Mouse (Mus musculus) myocyte (in vitro differentiated cells): ENCODE measurements around the gene Grb14. TPM values are rescaled to one million over a fixed set of nuclear protein-coding genes. Genes with fewer than 3 reads are reported as not detected.

Experiments used
- H3K27me3 ChIP-seq: one replicate; pipeline ENCODE4 v1.6.1; 2011; ENCODE audit not compliant: control insufficient read depth, insufficient read depth, insufficient read length
- H3K36me3 ChIP-seq: one replicate; pipeline ENCODE4 v1.6.1; 2011; ENCODE audit not compliant: control insufficient read depth, insufficient read depth
- H3K4me2 ChIP-seq: one replicate; pipeline ENCODE4 v1.6.1; 2011; ENCODE audit warnings: low read depth, control low read depth
- H3K4me3 ChIP-seq: one replicate; pipeline ENCODE4 v1.5.1; 2011; ENCODE audit warnings: mild to moderate bottlenecking, control low read depth, moderate library complexity
- H3K79me2 ChIP-seq: one replicate; pipeline ENCODE4 v1.6.1; 2011; ENCODE audit not compliant: control insufficient read depth, insufficient read depth
- H3ac ChIP-seq: one replicate; pipeline ENCODE4 v1.6.1; 2011; ENCODE audit not compliant: control insufficient read depth, insufficient read length
- CEBPB ChIP-seq: IDR thresholded peaks from 2 replicates; pipeline ENCODE4 v1.6.1; 2011; ENCODE audit warnings: mild to moderate bottlenecking, moderate library complexity; ENCODE audit not compliant: poor library complexity, insufficient read depth, severe bottlenecking
- E2F4 ChIP-seq: IDR thresholded peaks from one replicate; pipeline ENCODE4 v1.6.1; 2011; ENCODE audit warnings: mild to moderate bottlenecking, control low read depth, moderate library complexity; ENCODE audit not compliant: insufficient read depth
- MAX ChIP-seq: IDR thresholded peaks from one replicate; pipeline ENCODE4 v1.6.1; 2011; ENCODE audit warnings: low read depth, mild to moderate bottlenecking, control low read depth
- MYOD1 ChIP-seq, 3 experiments: IDR thresholded peaks; one replicate each; pipeline ENCODE4 v1.6.1; 2011; ENCODE audit warnings: control low read depth in 2 of 3, low read depth in 2 of 3, mild to moderate bottlenecking in 2 of 3, moderate library complexity in 1 of 3; ENCODE audit not compliant: insufficient read length in 2 of 3, control insufficient read depth in 1 of 3
- MYOG ChIP-seq, 3 experiments: IDR thresholded peaks; one replicate each; pipeline ENCODE4 v1.6.1; 2011; ENCODE audit warnings: control low read depth in 2 of 3, low read depth in 2 of 3, mild to moderate bottlenecking in 2 of 3; ENCODE audit not compliant: insufficient read length in 2 of 3, control insufficient read depth in 1 of 3, insufficient read depth in 1 of 3
- POLR2A ChIP-seq: IDR thresholded peaks from one replicate; pipeline ENCODE4 v1.6.1; 2011; ENCODE audit warnings: low read depth, mild to moderate bottlenecking, control low read depth, moderate library complexity; ENCODE audit not compliant: insufficient read length
- POLR2AphosphoS2 ChIP-seq: IDR thresholded peaks from one replicate; pipeline ENCODE4 v1.6.1; 2011; ENCODE audit warnings: low read depth, control low read depth; ENCODE audit not compliant: insufficient read length
- REST ChIP-seq: IDR thresholded peaks from one replicate; pipeline ENCODE4 v1.6.1; 2011; ENCODE audit warnings: mild to moderate bottlenecking, control low read depth, moderate library complexity; ENCODE audit not compliant: insufficient read depth, insufficient read length
- SRF ChIP-seq: IDR thresholded peaks from one replicate; pipeline ENCODE4 v1.6.1; 2011; ENCODE audit warnings: low read depth; ENCODE audit not compliant: control insufficient read depth, insufficient read length
- TCF12 ChIP-seq: IDR thresholded peaks from one replicate; pipeline ENCODE4 v1.6.1; 2011; ENCODE audit warnings: mild to moderate bottlenecking, control low read depth; ENCODE audit not compliant: poor library complexity, insufficient read depth, severe bottlenecking
- TCF3 ChIP-seq: IDR thresholded peaks from one replicate; pipeline ENCODE4 v1.6.1; 2011; ENCODE audit warnings: low read depth, control low read depth; ENCODE audit not compliant: insufficient read length
- USF1 ChIP-seq: IDR thresholded peaks from one replicate; pipeline ENCODE4 v1.6.1; 2011; ENCODE audit warnings: low read depth, mild to moderate bottlenecking, control low read depth, moderate library complexity
- polyA plus RNA-seq: library from polyadenylated mRNA; unstranded; fragments of >200 nt; fragmentation: generic; extraction: Trizol; gene quantifications from one replicate; pipeline ENCODE4 v1.2.1, GENCODE M21; 2012; ENCODE audit warnings: missing spikeins

The Grb14 gene
- polyA plus RNA-seq, 1 experiment, result 0.66 TPM

GRCm38 (mm10) chr2:64971828-64972227, 53.0 kb downstream of the Grb14 start:
- H3K4me2 ChIP-seq, result peak overlapping the region; percentile 28
- no peaks in the 10 kb centered on the region for H3K79me2 ChIP-seq
- H3K27me3 ChIP-seq, result no peaks in the 10 kb centered on the region
- H3K4me3 ChIP-seq, result no peak overlapping the region
- TF ChIP-seq E2F4, result no peak
- no peak for TF ChIP-seq TCF3
- TF ChIP-seq REST, result no peak
- TF ChIP-seq SRF, result no peak
- TF ChIP-seq TCF12, result no peak
- no peak for TF ChIP-seq MAX
- no peak for TF ChIP-seq CEBPB
- TF ChIP-seq USF1, result no peak
- TF ChIP-seq POLR2A, result no peak
- TF ChIP-seq MYOD1 (IDR thresholded peaks at IDR 0.05; ENCODE audit: control insufficient read depth in 1 of 3, insufficient read length in 2 of 3, low read depth in 2 of 3), result no peak
- no peak for TF ChIP-seq POLR2AphosphoS2
- TF ChIP-seq MYOG (IDR thresholded peaks at IDR 0.05; ENCODE audit: control insufficient read depth in 1 of 3, insufficient read depth in 1 of 3, insufficient read length in 2 of 3, low read depth in 2 of 3), result no peak
- no peak overlapping the region for H3ac ChIP-seq
- H3K36me3 ChIP-seq, result no peaks in the 10 kb centered on the region

- no peak overlapping the region for H3ac ChIP-seq
- H3K4me2 ChIP-seq, result peak overlapping the region; percentile 18
- H3K79me2 ChIP-seq, result no peaks in the 10 kb centered on the region
- no peak overlapping the region for H3K4me3 ChIP-seq
- no peaks in the 10 kb centered on the region for H3K36me3 ChIP-seq
- H3K27me3 ChIP-seq, result no peaks in the 10 kb centered on the region
- TF ChIP-seq MYOD1 (IDR thresholded peaks at IDR 0.05; ENCODE audit: control insufficient read depth in 1 of 3, insufficient read length in 2 of 3, low read depth in 2 of 3) (no peak), MYOG (IDR thresholded peaks at IDR 0.05; ENCODE audit: control insufficient read depth in 1 of 3, insufficient read depth in 1 of 3, insufficient read length in 2 of 3, low read depth in 2 of 3) (no peak), SRF (no peak), E2F4 (no peak), TCF3 (no peak), POLR2AphosphoS2 (no peak), CEBPB (no peak), TCF12 (no peak), REST (no peak), MAX (no peak), USF1 (no peak), POLR2A (no peak)
Observed at GRCm38 (mm10) chr2:64970992-64971391, 53.8 kb downstream of the Grb14 start.

GRCm38 (mm10) chr2:64966893-64967444, 57.8 kb downstream of the Grb14 start:
- H3K27me3 ChIP-seq, result no peaks in the 10 kb centered on the region
- no peaks in the 10 kb centered on the region for H3K79me2 ChIP-seq
- no peak overlapping the region for H3ac ChIP-seq
- TF ChIP-seq TCF3, result no peak
- no peak for TF ChIP-seq MYOD1 (IDR thresholded peaks at IDR 0.05; ENCODE audit: control insufficient read depth in 1 of 3, insufficient read length in 2 of 3, low read depth in 2 of 3)
- TF ChIP-seq POLR2A, result no peak
- TF ChIP-seq MAX, result no peak
- TF ChIP-seq SRF, result no peak
- TF ChIP-seq REST, result no peak
- TF ChIP-seq TCF12, result no peak
- TF ChIP-seq MYOG (IDR thresholded peaks at IDR 0.05; ENCODE audit: control insufficient read depth in 1 of 3, insufficient read depth in 1 of 3, insufficient read length in 2 of 3, low read depth in 2 of 3), result no peak
- no peak for TF ChIP-seq CEBPB
- TF ChIP-seq POLR2AphosphoS2, result no peak
- H3K4me2 ChIP-seq, result no peak overlapping the region
- H3K36me3 ChIP-seq, result no peaks in the 10 kb centered on the region
- H3K4me3 ChIP-seq, result no peak overlapping the region

- no peak overlapping the region for H3K4me2 ChIP-seq
Observed at GRCm38 (mm10) chr2:64966323-64966722, 58.5 kb downstream of the Grb14 start.

More at GRCm38 (mm10) chr2:64966323-64966722, 58.5 kb downstream of the Grb14 start:
- Histone ChIP-seq H3K36me3 (no peaks in the 10 kb centered on the region), H3ac (no peak overlapping the region), H3K79me2 (no peaks in the 10 kb centered on the region), H3K27me3 (no peaks in the 10 kb centered on the region), H3K4me3 (no peak overlapping the region)
- TF ChIP-seq E2F4, result no peak
- no peak for TF ChIP-seq TCF12
- no peak for TF ChIP-seq CEBPB
- no peak for TF ChIP-seq MAX
- no peak for TF ChIP-seq POLR2AphosphoS2
- TF ChIP-seq MYOD1 (IDR thresholded peaks at IDR 0.05; ENCODE audit: control insufficient read depth in 1 of 3, insufficient read length in 2 of 3, low read depth in 2 of 3), result no peak
- TF ChIP-seq POLR2A, result no peak
- no peak for TF ChIP-seq TCF3
- TF ChIP-seq USF1, result no peak
- no peak for TF ChIP-seq REST
- no peak for TF ChIP-seq SRF
- TF ChIP-seq MYOG (IDR thresholded peaks at IDR 0.05; ENCODE audit: control insufficient read depth in 1 of 3, insufficient read depth in 1 of 3, insufficient read length in 2 of 3, low read depth in 2 of 3), result no peak
